Mouse (Mus musculus): ENCODE results near the gene Fggy. TPM values are rescaled to one million over a fixed set of nuclear protein-coding genes. Genes with fewer than 3 reads are reported as not detected.

Gene Fggy
- polyA plus RNA-seq, 1 experiment from 2014 or later: 8.1 TPM

GRCm38 (mm10) chr4:95601776-95602175 lies 44.5 kb downstream of the Fggy start:
- WGBS: 62% methylated on average over 4 of the region's 4 CpGs
- no peaks in the 10 kb centered on the region for H3K4me1 ChIP-seq
- H3K4me3 ChIP-seq: no peak overlapping the region
- H3K4me2 ChIP-seq: no peak overlapping the region
- no peak overlapping the region for H3K9ac ChIP-seq
- no peaks in the 10 kb centered on the region for H3K27me3 ChIP-seq
- no peaks in the 10 kb centered on the region for H3K9me3 ChIP-seq
- no peak for ATAC-seq (ENCODE audit: borderline replicate concordance, extremely low read depth, low FRiP score, low TSS enrichment)
- no peak overlapping the region for H3K27ac ChIP-seq
- no peaks in the 10 kb centered on the region for H3K36me3 ChIP-seq

- WGBS: 66% methylated on average over 1 of the region's 1 CpGs
- no peaks in the 10 kb centered on the region for H3K9me3 ChIP-seq
- no peaks in the 10 kb centered on the region for H3K4me1 ChIP-seq
- no peak overlapping the region for H3K9ac ChIP-seq
- H3K27me3 ChIP-seq: no peaks in the 10 kb centered on the region
- no peak overlapping the region for H3K4me2 ChIP-seq
- H3K27ac ChIP-seq: no peak overlapping the region
- no peak overlapping the region for H3K4me3 ChIP-seq
- H3K36me3 ChIP-seq: no peaks in the 10 kb centered on the region
- no peak for ATAC-seq (ENCODE audit: borderline replicate concordance, extremely low read depth, low FRiP score, low TSS enrichment)
Measured at GRCm38 (mm10) chr4:95603254-95603653, 45.9 kb downstream of the Fggy start.

GRCm38 (mm10) chr4:95610663-95611062 lies 53.4 kb downstream of the Fggy start:
- H3K4me1 ChIP-seq: no peaks in the 10 kb centered on the region
- H3K4me2 ChIP-seq: no peak overlapping the region
- H3K9ac ChIP-seq: no peak overlapping the region
- 93% methylated on average over 1 of the region's 1 CpGs for WGBS
- H3K9me3 ChIP-seq: no peaks in the 10 kb centered on the region
- H3K27ac ChIP-seq: no peak overlapping the region
- no peaks in the 10 kb centered on the region for H3K27me3 ChIP-seq
- no peak for ATAC-seq (ENCODE audit: borderline replicate concordance, extremely low read depth, low FRiP score, low TSS enrichment)
- H3K36me3 ChIP-seq: no peaks in the 10 kb centered on the region
- no peak overlapping the region for H3K4me3 ChIP-seq

- Histone ChIP-seq H3K27me3 (no peaks in the 10 kb centered on the region), H3K4me1 (no peaks in the 10 kb centered on the region), H3K9me3 (no peaks in the 10 kb centered on the region), H3K9ac (no peak overlapping the region), H3K4me2 (no peak overlapping the region), H3K27ac (no peak overlapping the region), H3K4me3 (no peak overlapping the region), H3K36me3 (no peaks in the 10 kb centered on the region)
- 89% methylated on average over 6 of the region's 6 CpGs for WGBS
- ATAC-seq (ENCODE audit: borderline replicate concordance, extremely low read depth, low FRiP score, low TSS enrichment): no peak
Measured at GRCm38 (mm10) chr4:95611390-95611789, 54.1 kb downstream of the Fggy start.

GRCm38 (mm10) chr4:95621046-95621445 lies 63.7 kb downstream of the Fggy start:
- no peak for ATAC-seq (ENCODE audit: borderline replicate concordance, extremely low read depth, low FRiP score, low TSS enrichment)

GRCm38 (mm10) chr4:95624696-95625095 lies 67.4 kb downstream of the Fggy start:
- WGBS: 72% methylated on average over 3 of the region's 3 CpGs

More at GRCm38 (mm10) chr4:95621046-95621445, 63.7 kb downstream of the Fggy start:
- no peak overlapping the region for H3K4me3 ChIP-seq
- H3K27me3 ChIP-seq: no peaks in the 10 kb centered on the region
- H3K4me2 ChIP-seq: no peak overlapping the region
- no peak overlapping the region for H3K27ac ChIP-seq
- no peaks in the 10 kb centered on the region for H3K4me1 ChIP-seq
- no peaks in the 10 kb centered on the region for H3K9me3 ChIP-seq
- no peaks in the 10 kb centered on the region for H3K36me3 ChIP-seq
- no peak overlapping the region for H3K9ac ChIP-seq
- 77% methylated on average over 3 of the region's 3 CpGs for WGBS

GRCm38 (mm10) chr4:95625651-95626050 lies 68.3 kb downstream of the Fggy start:
- H3K9me3 ChIP-seq: no peaks in the 10 kb centered on the region
- no peak overlapping the region for H3K4me2 ChIP-seq
- no peak overlapping the region for H3K27ac ChIP-seq
- H3K4me1 ChIP-seq: no peaks in the 10 kb centered on the region
- no peak for ATAC-seq (ENCODE audit: borderline replicate concordance, extremely low read depth, low FRiP score, low TSS enrichment)
- no peak overlapping the region for H3K9ac ChIP-seq
- 61% methylated on average over 4 of the region's 4 CpGs for WGBS
- H3K4me3 ChIP-seq: no peak overlapping the region
- H3K27me3 ChIP-seq: no peaks in the 10 kb centered on the region
- H3K36me3 ChIP-seq: no peaks in the 10 kb centered on the region

More at GRCm38 (mm10) chr4:95624696-95625095, 67.4 kb downstream of the Fggy start:
- Histone ChIP-seq H3K27ac (no peak overlapping the region), H3K27me3 (no peaks in the 10 kb centered on the region), H3K9ac (no peak overlapping the region), H3K4me1 (no peaks in the 10 kb centered on the region), H3K4me2 (no peak overlapping the region), H3K9me3 (no peaks in the 10 kb centered on the region), H3K36me3 (no peaks in the 10 kb centered on the region), H3K4me3 (no peak overlapping the region)
- ATAC-seq (ENCODE audit: borderline replicate concordance, extremely low read depth, low FRiP score, low TSS enrichment): no peak

GRCm38 (mm10) chr4:95626186-95626585 lies 68.9 kb downstream of the Fggy start:
- Histone ChIP-seq H3K9ac (no peak overlapping the region), H3K4me3 (no peak overlapping the region), H3K9me3 (no peaks in the 10 kb centered on the region), H3K4me2 (no peak overlapping the region), H3K36me3 (no peaks in the 10 kb centered on the region), H3K27ac (no peak overlapping the region), H3K27me3 (no peaks in the 10 kb centered on the region), H3K4me1 (no peaks in the 10 kb centered on the region)
- no peak for ATAC-seq (ENCODE audit: borderline replicate concordance, extremely low read depth, low FRiP score, low TSS enrichment)
- 94% methylated on average over 3 of the region's 3 CpGs for WGBS

- no peak overlapping the region for H3K4me3 ChIP-seq
- H3K27ac ChIP-seq: no peak overlapping the region
- 78% methylated on average over 3 of the region's 3 CpGs for WGBS
- H3K36me3 ChIP-seq: no peaks in the 10 kb centered on the region
- ATAC-seq (ENCODE audit: borderline replicate concordance, extremely low read depth, low FRiP score, low TSS enrichment): no peak
- H3K4me1 ChIP-seq: peaks cover 11% of the 10 kb centered on the region
- no peak overlapping the region for H3K4me2 ChIP-seq
- H3K27me3 ChIP-seq: no peaks in the 10 kb centered on the region
- H3K9me3 ChIP-seq: no peaks in the 10 kb centered on the region
- H3K9ac ChIP-seq: no peak overlapping the region
Measured at GRCm38 (mm10) chr4:95634903-95635302, 77.6 kb downstream of the Fggy start.

- Histone ChIP-seq H3K4me1 (peaks cover 11% of the 10 kb centered on the region), H3K36me3 (no peaks in the 10 kb centered on the region), H3K9me3 (no peaks in the 10 kb centered on the region), H3K9ac (no peak overlapping the region), H3K4me2 (no peak overlapping the region; the same call in 1 of the 2 replicates), H3K4me3 (no peak overlapping the region), H3K27ac (peak overlapping the region; percentile 79), H3K27me3 (no peaks in the 10 kb centered on the region)
- ATAC-seq (ENCODE audit: borderline replicate concordance, extremely low read depth, low FRiP score, low TSS enrichment): peak; percentile 80; the same call in 1 of the 2 replicates
- WGBS: 28% methylated on average over 7 of the region's 7 CpGs
Measured at GRCm38 (mm10) chr4:95636937-95637749, 79.8 kb downstream of the Fggy start.

GRCm38 (mm10) chr4:95638063-95638462 lies 80.8 kb downstream of the Fggy start:
- Histone ChIP-seq H3K4me1 (peaks cover 11% of the 10 kb centered on the region), H3K36me3 (no peaks in the 10 kb centered on the region), H3K27me3 (no peaks in the 10 kb centered on the region), H3K4me3 (no peak overlapping the region), H3K9me3 (no peaks in the 10 kb centered on the region), H3K4me2 (no peak overlapping the region), H3K27ac (0 out of 2 replicates have a peak overlapping the region, but pooled peaks have one; percentile 79), H3K9ac (no peak overlapping the region)
- no peak for ATAC-seq (ENCODE audit: borderline replicate concordance, extremely low read depth, low FRiP score, low TSS enrichment)
- WGBS: 72% methylated on average over 3 of the region's 3 CpGs

GRCm38 (mm10) chr4:95640831-95641230 lies 83.5 kb downstream of the Fggy start:
- Histone ChIP-seq H3K9ac (no peak overlapping the region), H3K9me3 (no peaks in the 10 kb centered on the region), H3K4me3 (no peak overlapping the region), H3K36me3 (no peaks in the 10 kb centered on the region), H3K27me3 (no peaks in the 10 kb centered on the region), H3K27ac (0 out of 2 replicates have a peak overlapping the region, but pooled peaks have one; percentile 1), H3K4me2 (no peak overlapping the region), H3K4me1 (peaks cover 11% of the 10 kb centered on the region)
- ATAC-seq (ENCODE audit: borderline replicate concordance, extremely low read depth, low FRiP score, low TSS enrichment): no peak
- WGBS: 79% methylated on average over 1 of the region's 1 CpGs

Measured in lung, embryonic 15.5 days (tissue).